Mouse (Mus musculus) erythroblast, embryonic 14.5 days (primary cell): ENCODE measurements around the gene Mrpl53.

Source experiments
- GATA1 ChIP-seq: IDR thresholded peaks from 2 replicates; pipeline ENCODE4 v1.6.1; 2012; ENCODE audit warnings: low read length, inconsistent platforms, mixed read lengths
- TAL1 ChIP-seq: IDR thresholded peaks from 3 replicates; pipeline ENCODE4 v1.6.1; 2012; ENCODE audit warnings: low read length, inconsistent platforms, mixed read lengths

DNA sequence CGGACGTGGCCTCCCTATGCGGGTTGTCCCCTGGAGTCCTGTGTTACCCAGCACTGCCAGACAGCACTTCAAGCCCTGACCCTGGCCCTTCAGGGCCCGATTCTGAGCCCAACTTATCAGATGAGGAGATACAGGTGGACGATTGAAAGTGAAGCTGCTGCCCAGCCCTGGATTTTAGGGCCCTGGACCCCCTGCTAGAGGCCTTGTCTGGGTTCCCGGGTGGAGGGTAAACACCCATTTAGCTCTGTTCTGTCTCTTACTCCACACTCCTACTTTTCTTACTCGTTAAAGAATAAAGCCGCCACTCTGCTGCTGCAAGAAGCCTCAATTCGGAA is 20.9 kb upstream of the Mrpl53 start:
- TF ChIP-seq TAL1 (no peak), GATA1 (no peak)
